Mouse (Mus musculus) megakaryocyte progenitor cell, adult 5-6 weeks (primary cell): ENCODE results near the gene Ppp4r3a. TPM values are rescaled to one million over a fixed set of nuclear protein-coding genes. Genes with fewer than 3 reads are reported as not detected.
"Not testable (repeated sequence)": the region's sequence is repeated elsewhere in the genome, so short reads cannot be mapped to it uniquely, and the experiment has no call there.

ENCODE experiments used
- ATAC-seq: replicated peaks from 2 replicates; pipeline ENCODE4 v1.8.0; 2016; ENCODE audit warnings: mild to moderate bottlenecking, moderate TSS enrichment, inconsistent platforms; ENCODE audit not compliant: poor library complexity
- total RNA-seq, 2 experiments: library from RNA; stranded (forward) in 1 of 2; stranded (reverse) in 1 of 2; fragments of 157-497, 149-512 nt in 1 of 2; fragments of 200-1000 nt in 1 of 2; gene quantifications; 2 replicates each; pipeline versions ENCODE4 v1.2.3 to v1.2.4; 2015 to 2017

Ppp4r3a gene
- 114 and 116 TPM in 2 replicates for total RNA-seq (2015)
- total RNA-seq (2017) = 116 and 153 TPM in 2 replicates

GRCm38 (mm10) chr12:101083076-101083838 is at the start of gene Ppp4r3a:
Ppp4r3a (minus strand) TSS chr12:101083702.
- peak; percentile 90 for ATAC-seq

- ATAC-seq = peak; percentile 57
Measured at GRCm38 (mm10) chr12:101123013-101123412, 39.5 kb upstream of the Ppp4r3a start.

DNA sequence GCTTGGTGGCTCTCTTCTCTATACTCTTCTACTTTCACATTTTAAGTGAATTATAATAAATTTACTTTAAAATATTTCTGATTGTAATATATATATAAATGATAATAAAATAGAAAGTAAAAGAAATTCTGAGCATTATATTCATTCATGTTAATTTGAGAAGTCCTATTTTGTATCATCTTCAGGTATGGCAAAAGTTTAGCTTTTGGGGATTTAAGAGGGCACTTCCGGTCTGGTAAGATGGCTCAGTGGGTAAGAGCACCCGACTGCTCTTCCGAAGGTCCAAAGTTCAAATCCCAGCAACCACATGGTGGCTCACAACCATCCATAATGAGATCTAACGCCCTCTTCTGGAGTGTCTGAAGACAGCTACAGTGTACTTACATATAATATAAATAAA is 38.6 kb upstream of the Ppp4r3a start:
- not testable (repeated sequence) for ATAC-seq

- not testable (repeated sequence) for ATAC-seq
Measured at GRCm38 (mm10) chr12:101109794-101110585, 26.5 kb upstream of the Ppp4r3a start.

DNA sequence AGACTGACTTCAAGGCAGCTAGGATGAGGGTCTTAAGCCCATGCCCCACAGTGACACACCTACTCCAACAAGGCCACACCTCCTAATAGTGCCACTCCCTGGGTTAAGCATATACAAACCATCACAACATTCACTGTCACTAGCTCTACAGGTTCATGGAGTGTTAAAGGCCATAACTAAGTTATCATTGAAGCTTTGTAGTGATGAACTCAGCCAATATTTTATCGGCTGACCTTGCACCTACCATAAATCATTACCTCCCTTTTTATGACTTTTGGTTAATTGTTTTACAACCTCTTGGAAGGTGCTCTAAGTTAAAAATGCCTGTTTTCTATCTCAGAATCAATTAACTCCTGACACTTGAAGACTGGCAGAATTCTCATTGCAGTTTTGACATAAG is 24.2 kb upstream of the Ppp4r3a start:
- ATAC-seq = no peak

GRCm38 (mm10) chr12:101105571-101105970 is 22.1 kb upstream of the Ppp4r3a start:
- ATAC-seq = no peak

GRCm38 (mm10) chr12:101102648-101103047 is 19.1 kb upstream of the Ppp4r3a start:
- ATAC-seq = peak; percentile 100

GRCm38 (mm10) chr12:101093678-101094077 is 10.2 kb upstream of the Ppp4r3a start:
- not testable (repeated sequence) for ATAC-seq

GRCm38 (mm10) chr12:101089955-101090354 is 6.5 kb upstream of the Ppp4r3a start:
- no peak for ATAC-seq

DNA sequence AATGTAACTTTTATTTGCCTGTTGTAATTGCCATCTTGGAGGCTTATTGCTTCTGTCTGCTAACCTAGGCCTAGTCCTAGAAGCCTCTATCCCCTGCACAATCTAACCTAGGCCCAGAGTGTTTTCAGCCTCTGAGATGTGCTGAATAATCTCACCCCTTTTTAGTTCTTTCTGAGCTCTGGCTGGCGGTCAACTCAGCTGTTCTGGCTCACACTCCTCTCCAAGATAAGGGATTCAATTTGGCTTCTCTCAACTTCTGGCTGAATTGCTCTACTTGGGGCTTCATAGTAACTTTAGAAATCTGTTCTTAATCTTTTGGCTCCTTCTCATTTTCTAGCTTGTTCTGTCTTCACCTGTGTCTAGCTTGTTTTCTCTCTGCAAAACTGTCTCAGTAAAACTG is 3.9 kb upstream of the Ppp4r3a start:
- no peak for ATAC-seq

DNA sequence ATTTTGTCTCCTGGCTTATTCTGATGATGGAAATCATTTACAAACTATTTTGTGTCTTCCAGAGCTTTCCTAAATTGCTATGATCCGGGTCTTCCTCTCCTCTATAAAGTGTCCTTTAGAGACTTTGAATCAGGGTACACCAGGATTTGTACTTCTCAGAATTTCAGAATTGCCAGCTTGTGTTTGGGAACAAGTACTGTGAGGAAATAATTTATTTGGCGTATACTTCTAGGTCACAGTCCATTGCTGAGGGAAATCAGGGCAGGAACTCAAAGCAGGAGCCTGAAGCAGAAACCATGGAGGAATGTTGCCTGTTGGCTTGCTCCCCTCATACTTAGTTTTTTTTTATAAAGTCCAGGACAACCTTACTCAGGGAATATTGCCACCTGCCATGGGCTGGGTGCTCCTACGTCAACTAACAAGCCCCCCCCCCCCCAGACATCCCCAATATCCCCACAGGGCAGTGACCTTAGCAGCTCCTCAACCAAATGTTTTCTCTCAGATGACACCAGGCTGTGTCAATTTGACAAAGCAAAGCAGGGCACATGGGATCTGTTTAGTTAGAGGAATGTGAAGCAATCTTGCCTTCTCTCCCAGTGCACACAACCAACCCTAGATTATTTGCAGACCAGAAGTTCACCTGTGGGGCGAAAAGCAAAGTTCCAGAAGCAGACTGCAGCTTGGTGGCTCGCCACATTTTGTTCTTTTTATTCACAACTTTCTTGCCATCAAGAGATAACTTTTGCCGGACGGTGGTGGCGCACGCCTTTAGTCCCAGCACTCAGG is 1.6 kb upstream of the Ppp4r3a start:
- ATAC-seq = no peak

DNA sequence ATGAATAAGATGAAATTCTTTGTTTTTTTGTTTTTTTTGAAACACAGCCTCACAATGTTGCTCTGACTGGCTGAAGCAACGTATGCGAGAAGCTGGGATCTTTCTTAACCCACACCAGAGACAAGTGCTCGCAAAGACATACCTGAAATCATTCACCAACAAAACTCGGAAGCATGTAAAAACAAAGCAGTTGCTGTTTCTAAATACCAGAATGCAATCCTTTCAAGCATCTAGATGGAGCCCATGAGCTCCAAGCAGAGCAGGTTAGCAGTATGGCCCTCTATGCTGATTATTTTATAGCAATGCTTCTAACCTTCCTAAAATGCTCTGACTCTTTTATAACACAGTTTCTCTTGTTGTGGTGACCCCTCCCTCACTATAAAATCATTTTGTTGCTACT is 735 bp upstream of the Ppp4r3a start:
- ATAC-seq = no peak

- peak; percentile 56; the same call in 1 of the 2 replicates for ATAC-seq
Measured at GRCm38 (mm10) chr12:101083839-101084195, 315 bp upstream of the Ppp4r3a start.

DNA sequence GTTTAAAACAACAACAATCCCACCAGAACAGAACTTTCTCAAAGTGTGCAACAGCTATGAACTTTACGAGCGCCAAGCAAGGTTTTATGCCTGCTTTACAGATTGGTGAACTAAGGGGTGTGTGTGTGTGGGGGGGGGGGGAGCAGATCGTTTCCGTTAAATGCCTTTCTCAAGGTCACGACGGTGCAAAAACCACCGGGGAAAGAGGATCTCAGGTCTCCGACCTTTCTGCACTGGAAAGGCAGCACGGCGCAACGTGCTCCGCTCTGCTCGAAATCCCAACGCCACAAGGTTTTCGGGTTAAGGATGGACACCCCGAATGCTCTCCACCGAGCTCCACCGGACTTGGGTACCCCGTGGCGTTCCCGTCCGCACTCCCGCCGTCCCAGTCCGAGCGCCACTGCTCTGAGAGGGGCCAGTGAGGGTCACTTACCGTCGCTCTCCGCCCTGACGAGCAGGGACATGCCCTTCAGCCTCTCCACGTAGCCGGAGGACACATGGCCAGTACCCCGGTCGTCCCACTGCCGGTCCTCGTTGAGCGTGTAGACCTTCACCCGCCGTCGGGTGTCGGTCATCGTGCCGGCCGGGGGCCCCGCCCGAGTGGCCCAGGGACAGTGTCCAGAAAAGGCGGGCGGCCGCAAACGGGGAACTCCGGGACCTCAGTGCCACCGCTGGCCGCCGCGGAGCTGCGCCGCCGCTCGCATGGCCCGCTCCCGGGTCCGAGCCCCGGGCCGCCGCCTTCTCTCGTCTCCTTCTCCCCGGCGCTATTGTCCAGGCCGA is 1.0 kb downstream of the Ppp4r3a start:
- ATAC-seq = 0 out of 2 replicates have a peak, but pooled peaks have one; percentile 7

- peak; percentile 15; the same call in 1 of the 2 replicates for ATAC-seq
Measured at GRCm38 (mm10) chr12:101077955-101078354, 5.5 kb downstream of the Ppp4r3a start.

DNA sequence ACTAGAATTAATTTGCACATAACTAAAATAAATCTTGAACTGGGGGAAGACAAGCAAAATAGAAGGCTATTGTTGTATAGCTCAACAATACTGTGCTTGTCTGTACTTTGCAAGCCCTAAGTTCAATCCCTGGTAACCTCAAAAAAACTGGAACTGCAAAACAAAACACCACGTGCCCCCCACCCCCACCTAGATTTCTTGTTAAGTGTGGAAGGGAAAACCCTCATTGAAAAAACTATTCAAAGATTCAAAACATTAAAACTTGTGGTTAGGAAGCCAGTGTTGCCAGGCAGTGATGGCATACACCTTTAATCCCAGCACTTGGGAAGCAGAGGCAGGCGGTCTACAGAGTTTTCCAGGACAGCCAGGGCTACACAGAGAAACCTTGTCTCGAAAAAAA is 8.1 kb downstream of the Ppp4r3a start:
- ATAC-seq = no peak

DNA sequence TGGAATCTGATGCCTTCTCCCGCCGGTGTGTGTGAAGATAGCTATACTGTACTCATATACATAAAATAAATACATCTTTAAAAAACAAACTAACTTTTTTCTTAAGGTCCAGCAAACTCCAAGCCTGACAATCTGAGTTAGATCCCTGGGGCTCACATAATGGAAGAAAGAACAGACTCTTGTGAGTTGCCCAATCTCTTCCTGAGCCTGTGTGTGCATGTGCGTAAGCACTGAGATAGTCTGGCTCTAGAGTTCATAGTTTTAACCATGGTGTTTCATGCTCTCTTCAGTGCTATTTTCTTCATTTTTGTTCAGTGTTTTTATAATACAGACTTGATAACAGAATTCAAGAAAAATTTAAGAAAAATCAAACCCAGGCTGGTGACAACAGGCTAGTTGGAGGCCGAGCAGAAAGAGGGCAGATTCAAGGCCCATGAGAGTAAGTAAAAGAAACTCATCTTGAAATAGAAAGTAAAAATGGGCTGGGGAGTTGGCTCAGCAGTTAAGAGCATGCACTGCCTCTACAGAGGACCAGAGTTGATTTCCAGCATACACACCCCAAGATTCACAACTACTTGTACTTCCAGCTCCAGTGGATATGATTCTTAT is 8.6 kb downstream of the Ppp4r3a start:
- ATAC-seq = peak; percentile 41

DNA sequence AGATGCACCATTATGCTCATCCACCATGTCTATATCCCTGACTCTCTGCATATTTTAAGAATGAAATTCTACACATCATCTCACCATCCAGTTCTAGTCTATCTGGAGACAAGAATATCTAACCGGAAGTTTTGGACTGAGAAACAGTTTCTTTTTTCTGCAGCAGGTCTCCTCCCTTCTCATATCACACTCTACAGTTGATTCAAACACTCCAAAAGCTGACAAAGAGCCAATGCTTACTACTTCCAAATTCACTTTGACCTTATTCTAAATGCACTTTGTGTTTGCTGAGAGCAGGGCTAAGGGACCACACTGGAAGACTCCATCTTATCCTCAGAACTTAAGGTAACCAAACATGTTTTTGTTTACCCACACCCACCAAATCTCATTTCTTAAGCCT is 13.7 kb downstream of the Ppp4r3a start:
- ATAC-seq = 0 out of 2 replicates have a peak, but pooled peaks have one; percentile 34

GRCm38 (mm10) chr12:101066329-101066728 is 17.2 kb downstream of the Ppp4r3a start:
- ATAC-seq = no peak

- ATAC-seq = no peak
Measured at GRCm38 (mm10) chr12:101039956-101040355, 43.5 kb downstream of the Ppp4r3a start.
